Mouse (Mus musculus) forebrain, embryonic 10.5 days (tissue): ENCODE data around the gene Soat1. TPM values are rescaled to one million over a fixed set of nuclear protein-coding genes. Genes with fewer than 3 reads are reported as not detected.

ENCODE experiments used
- DNase-seq: peaks from one replicate; pipeline ENCODE4 v3.0.0-alpha.2; 2017; ENCODE audit warnings: low spot score; ENCODE audit errors: extremely low spot score
- H3K27ac ChIP-seq: fragments of 300-500 bp; sonication (generic); 2 replicates; pipeline ENCODE4 v1.5.1; 2016; ENCODE audit warnings: mild to moderate bottlenecking
- H3K27me3 ChIP-seq: fragments of 300-500 bp; sonication (generic); 2 replicates; pipeline ENCODE4 v1.6.1; 2016; ENCODE audit warnings: mild to moderate bottlenecking; ENCODE audit not compliant: poor library complexity, severe bottlenecking
- H3K36me3 ChIP-seq: fragments of 300-500 bp; sonication (generic); replicated peaks from 2 replicates; pipeline ENCODE4 v1.6.1; 2016; ENCODE audit warnings: mild to moderate bottlenecking, moderate library complexity
- H3K4me1 ChIP-seq: fragments of 300-500 bp; sonication (generic); 2 replicates; pipeline ENCODE4 v1.6.1; 2016
- H3K4me3 ChIP-seq: fragments of 300-500 bp; sonication (generic); 2 replicates; pipeline ENCODE4 v1.5.1; 2016; ENCODE audit warnings: mild to moderate bottlenecking, moderate library complexity
- H3K9me3 ChIP-seq: fragments of 300-500 bp; sonication (generic); 2 replicates; pipeline ENCODE4 v1.6.1; 2016; ENCODE audit warnings: mild to moderate bottlenecking, moderate library complexity
- WGBS: fragments of 180-500 bp; shearing (Covaris S2); methylation state at CpG from one replicate; pipeline ENCODE4 v1.1.7; 2016; 5-methylcytosine and 5-hydroxymethylcytosine counted together
- polyA plus RNA-seq: library from polyadenylated mRNA; unstranded; fragments of >200 nt; fragmentation: Nextera tagmentation; extraction: Ambion mirVana; gene quantifications from 2 replicates; pipeline ENCODE4 v1.2.1, GENCODE M21; 2016

Gene Soat1
- polyA plus RNA-seq, 1 experiment from 2014 or later = 30.9 TPM

DNA sequence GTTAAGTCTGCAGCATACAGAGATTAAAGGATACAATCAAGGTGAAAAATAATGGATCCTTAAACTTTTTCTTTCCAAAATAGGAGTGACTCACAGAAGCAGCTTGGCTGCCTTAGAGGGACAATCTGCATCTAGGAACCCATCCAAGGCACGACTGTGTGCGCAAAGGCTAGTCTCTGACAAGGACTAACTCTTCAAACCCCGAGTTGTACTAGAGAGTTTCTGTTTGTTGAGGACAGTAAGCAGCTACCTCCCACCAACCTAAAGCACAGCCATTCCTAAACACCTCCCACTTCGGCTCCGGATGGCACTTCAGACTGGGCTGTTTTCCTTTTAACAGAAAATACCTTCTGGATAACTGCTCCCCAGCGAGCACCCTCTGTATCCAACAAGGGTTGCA is 31.4 kb downstream of the Soat1 start:
- no peaks in the 10 kb centered on the region for H3K4me1 ChIP-seq
- H3K27me3 ChIP-seq = no peaks in the 10 kb centered on the region
- WGBS = 83% methylated on average over 6 of the region's 6 CpGs
- H3K36me3 ChIP-seq = peaks cover 65% of the 10 kb centered on the region
- no peaks in the 10 kb centered on the region for H3K9me3 ChIP-seq
- DNase-seq = no peak
- no peak overlapping the region for H3K27ac ChIP-seq
- no peak overlapping the region for H3K4me3 ChIP-seq

DNA sequence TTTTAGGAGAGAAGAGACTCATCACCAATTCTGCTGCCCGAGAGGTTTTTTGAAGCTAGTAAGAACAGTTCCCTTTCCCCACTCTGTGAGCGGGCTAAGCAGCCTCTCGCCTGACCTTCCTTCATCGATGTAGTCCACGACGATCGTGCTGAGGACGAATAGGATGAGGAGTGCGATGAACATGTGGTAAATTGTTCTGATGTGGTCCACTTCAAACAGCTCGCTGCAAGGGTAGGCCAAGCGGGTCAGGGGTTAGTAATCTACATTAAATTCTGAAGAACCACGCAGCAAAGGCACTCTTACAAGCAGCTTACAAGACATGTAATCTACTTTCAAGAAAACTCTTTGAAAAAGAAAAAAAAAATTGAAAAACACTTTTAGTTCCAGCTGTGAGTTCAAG is 31.9 kb downstream of the Soat1 start:
- Histone ChIP-seq H3K27ac (no peak overlapping the region), H3K4me3 (no peak overlapping the region), H3K36me3 (peaks cover 70% of the 10 kb centered on the region), H3K27me3 (no peaks in the 10 kb centered on the region), H3K9me3 (no peaks in the 10 kb centered on the region), H3K4me1 (no peaks in the 10 kb centered on the region)
- 97% methylated on average over 12 of the region's 12 CpGs for WGBS
- no peak for DNase-seq

DNA sequence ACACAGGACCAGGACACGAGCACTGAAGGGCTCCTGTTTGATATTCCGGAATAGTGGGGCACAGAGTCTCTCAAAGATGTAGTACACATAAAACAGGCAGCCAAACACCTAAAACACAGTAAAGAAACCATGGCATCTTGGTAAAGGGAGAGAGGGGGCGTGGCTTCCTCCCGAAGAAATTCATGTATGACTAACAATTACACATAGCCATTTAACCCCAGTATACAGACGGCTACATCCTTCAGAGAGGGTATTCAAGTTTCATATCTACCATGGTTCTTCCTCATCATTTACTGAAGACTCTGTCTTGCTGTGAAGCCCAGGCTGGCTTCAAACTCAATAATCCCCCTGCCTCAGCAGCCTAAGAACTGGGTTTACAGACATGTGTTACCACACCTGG is 36.4 kb downstream of the Soat1 start:
- WGBS = 92% methylated on average over 5 of the region's 5 CpGs
- H3K36me3 ChIP-seq = peaks cover 96% of the 10 kb centered on the region

DNA sequence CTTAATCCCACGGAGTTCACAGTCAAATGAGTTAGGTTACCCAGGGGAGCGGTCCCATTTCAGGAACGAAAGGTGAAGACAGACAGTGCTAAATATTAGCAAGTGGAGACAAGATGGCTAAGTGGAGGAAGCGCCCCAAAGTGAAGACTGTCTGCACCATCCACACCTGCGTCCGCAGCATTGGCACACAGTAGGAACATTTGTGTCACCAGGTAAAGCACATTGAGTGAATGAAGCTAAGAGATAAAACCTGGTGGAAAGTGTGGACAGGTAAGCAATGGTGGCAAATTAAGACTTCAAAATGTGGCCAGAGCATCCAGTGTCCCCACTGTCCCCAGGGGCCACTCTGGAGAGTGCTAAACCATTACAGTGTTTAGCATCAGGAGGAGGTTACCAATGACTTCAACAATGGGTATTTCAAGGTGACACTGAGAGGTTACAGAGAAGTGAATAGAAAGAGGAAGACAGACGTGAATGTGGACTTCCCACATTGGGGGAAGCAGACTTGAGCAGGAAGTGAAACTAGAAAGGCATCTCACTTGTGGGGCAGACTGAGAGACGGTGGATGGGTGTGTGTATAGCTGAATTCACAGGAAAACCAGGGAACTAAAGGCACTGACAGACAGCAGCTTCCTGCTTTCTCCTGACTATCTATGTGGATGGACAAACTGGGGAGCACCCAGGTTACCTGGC is 37.0 kb downstream of the Soat1 start:
- no peaks in the 10 kb centered on the region for H3K4me1 ChIP-seq
- H3K9me3 ChIP-seq = no peaks in the 10 kb centered on the region
- H3K27me3 ChIP-seq = no peaks in the 10 kb centered on the region
- WGBS = 93% methylated on average over 8 of the region's 8 CpGs
- H3K36me3 ChIP-seq = peaks cover 99% of the 10 kb centered on the region
- no peak overlapping the region for H3K27ac ChIP-seq
- no peak overlapping the region for H3K4me3 ChIP-seq
- DNase-seq = no peak

More for the DNA sequence above, 36.4 kb downstream of the Soat1 start:
- Histone ChIP-seq H3K4me3 (no peak overlapping the region), H3K4me1 (no peaks in the 10 kb centered on the region), H3K27me3 (no peaks in the 10 kb centered on the region), H3K9me3 (no peaks in the 10 kb centered on the region), H3K27ac (no peak overlapping the region)
- no peak for DNase-seq

DNA sequence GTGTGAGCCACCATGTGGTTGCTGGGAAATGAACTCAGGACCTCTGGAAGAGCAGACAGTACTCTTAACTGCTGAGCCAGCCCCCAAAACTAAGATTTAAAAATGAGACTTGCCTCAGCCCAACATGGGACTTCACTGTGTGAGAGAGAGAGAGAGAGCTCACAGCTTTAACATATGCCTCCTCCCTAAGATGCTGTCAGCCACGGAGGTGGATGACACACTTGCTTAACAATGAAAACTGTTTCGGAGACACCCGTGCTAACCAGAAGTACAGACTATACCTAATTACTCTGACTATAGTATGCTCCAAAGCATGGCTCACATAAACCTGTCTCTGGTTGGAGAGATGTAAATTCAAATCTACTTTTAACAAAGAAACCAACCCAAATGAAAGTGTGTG is 40.6 kb downstream of the Soat1 start:
- no peak for DNase-seq
- Histone ChIP-seq H3K4me1 (no peaks in the 10 kb centered on the region), H3K4me3 (no peak overlapping the region), H3K27ac (no peak overlapping the region), H3K9me3 (no peaks in the 10 kb centered on the region), H3K36me3 (peaks cover 96% of the 10 kb centered on the region), H3K27me3 (no peaks in the 10 kb centered on the region)
- WGBS = 88% methylated on average over 3 of the region's 3 CpGs

DNA sequence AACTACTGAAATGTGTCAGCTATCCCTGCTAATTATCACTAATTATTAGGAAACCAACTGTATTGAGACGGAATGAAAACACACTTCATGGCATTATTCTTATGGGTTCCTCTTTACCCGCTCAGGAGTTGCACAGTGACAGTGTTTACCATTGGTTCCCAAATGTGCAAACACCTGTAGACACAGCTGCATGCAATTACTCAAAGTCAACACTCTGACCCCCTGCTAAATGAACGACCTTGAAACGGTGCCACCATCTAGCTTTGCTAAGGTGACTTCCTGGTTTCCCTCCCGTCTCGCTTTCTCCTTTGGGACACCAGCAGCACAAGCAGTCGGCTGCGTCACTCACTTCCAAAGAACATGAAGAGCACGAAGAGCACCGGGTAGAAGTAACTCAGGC is 41.6 kb downstream of the Soat1 start:
- WGBS = 89% methylated on average over 10 of the region's 10 CpGs
- Histone ChIP-seq H3K36me3 (peaks cover 87% of the 10 kb centered on the region), H3K4me1 (no peaks in the 10 kb centered on the region), H3K4me3 (no peak overlapping the region), H3K27ac (no peak overlapping the region), H3K27me3 (no peaks in the 10 kb centered on the region), H3K9me3 (no peaks in the 10 kb centered on the region)
- DNase-seq = no peak

DNA sequence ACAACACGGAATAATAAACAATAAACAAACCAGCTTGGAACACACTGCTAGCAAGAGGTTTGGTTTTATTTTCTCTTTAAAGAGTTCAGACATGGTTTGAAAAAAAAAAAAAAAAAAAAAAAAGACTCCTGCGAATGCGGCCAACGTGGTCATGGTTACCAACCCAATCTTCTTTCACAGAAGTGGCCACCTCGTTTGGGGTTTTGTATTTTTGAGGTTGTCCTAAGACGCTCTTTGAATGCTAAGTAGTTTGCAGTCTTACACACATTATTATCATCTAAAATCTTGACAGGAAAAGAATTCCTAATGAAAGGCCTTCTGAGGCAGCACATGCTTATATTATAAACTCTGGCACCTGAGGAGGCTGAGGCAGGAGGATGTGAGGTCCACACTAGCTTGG is 45.7 kb downstream of the Soat1 start:
- no peak overlapping the region for H3K4me3 ChIP-seq
- 89% methylated on average over 6 of the region's 6 CpGs for WGBS
- H3K27ac ChIP-seq = no peak overlapping the region
- H3K27me3 ChIP-seq = no peaks in the 10 kb centered on the region
- peaks cover 60% of the 10 kb centered on the region for H3K36me3 ChIP-seq
- no peaks in the 10 kb centered on the region for H3K9me3 ChIP-seq
- no peaks in the 10 kb centered on the region for H3K4me1 ChIP-seq
- no peak for DNase-seq

DNA sequence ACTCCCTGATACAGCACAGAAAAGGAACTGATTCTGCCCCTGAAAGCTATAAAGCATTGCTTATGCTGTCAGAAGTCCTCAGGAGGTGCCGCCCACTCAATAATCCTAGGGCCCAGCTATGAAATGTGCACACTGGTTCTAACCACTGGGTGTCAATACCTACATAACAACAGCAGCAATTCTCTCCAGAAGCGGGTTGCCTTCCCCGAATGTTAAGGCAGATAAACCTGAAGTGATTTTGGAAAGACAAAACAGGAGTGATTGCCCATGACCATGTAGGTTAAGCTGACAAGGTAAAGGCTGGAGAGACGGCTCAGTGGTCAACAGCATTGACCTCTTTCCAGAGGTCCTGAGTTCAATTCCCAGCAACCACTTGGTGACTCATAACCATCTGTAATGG is 48.4 kb downstream of the Soat1 start:
- H3K9me3 ChIP-seq = no peaks in the 10 kb centered on the region
- peaks cover 6% of the 10 kb centered on the region for H3K4me1 ChIP-seq
- DNase-seq = no peak
- peaks cover 33% of the 10 kb centered on the region for H3K36me3 ChIP-seq
- WGBS = 92% methylated on average over 4 of the region's 4 CpGs
- no peaks in the 10 kb centered on the region for H3K27me3 ChIP-seq
- no peak overlapping the region for H3K27ac ChIP-seq
- H3K4me3 ChIP-seq = no peak overlapping the region

DNA sequence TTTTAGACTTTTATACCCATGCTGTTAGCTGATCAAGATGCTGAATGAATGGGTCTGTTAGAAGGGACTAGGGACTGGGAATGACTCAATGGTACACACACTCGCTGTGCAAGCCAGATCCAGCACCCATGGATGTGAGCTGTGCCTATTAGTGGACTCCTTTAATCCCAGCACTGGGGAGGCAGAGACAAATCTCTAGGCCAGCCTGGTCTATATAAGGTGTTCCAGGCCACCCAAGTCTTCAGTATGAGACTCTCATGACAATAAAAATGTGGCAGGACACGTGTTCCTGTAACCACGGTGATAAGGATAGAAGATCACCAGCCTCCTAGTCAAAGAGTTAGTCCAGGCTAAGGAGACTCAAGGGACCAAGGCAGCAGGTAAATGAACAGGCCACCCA is 50.1 kb downstream of the Soat1 start:
- Histone ChIP-seq H3K4me1 (peaks cover 9% of the 10 kb centered on the region), H3K9me3 (no peaks in the 10 kb centered on the region), H3K36me3 (peaks cover 19% of the 10 kb centered on the region), H3K27me3 (no peaks in the 10 kb centered on the region), H3K4me3 (no peak overlapping the region), H3K27ac (no peak overlapping the region)
- WGBS = 88% methylated on average over 3 of the region's 3 CpGs
- DNase-seq = no peak

DNA sequence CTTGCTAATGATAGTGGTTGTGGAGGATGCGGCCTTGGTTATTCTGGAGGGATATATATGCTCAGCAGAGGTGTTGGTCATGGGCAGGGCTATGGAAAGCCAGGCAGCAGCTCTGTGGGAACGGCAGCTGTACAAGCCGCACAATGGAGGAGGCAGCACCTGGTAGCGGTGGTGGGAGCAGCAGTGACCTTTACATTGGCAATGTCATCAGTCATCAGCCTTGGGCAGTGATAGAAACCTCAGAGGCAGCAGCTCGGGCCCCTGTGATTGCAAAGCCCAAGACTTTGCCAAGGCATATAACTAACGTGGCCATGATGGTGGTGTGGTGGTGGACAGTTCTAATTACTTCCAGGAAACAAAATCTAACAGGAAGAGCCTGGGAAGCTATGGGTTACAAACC is 50.6 kb downstream of the Soat1 start:
- H3K4me1 ChIP-seq = peaks cover 9% of the 10 kb centered on the region
- no peaks in the 10 kb centered on the region for H3K27me3 ChIP-seq
- 93% methylated on average over 6 of the region's 6 CpGs for WGBS
- no peak overlapping the region for H3K4me3 ChIP-seq
- no peaks in the 10 kb centered on the region for H3K9me3 ChIP-seq
- DNase-seq = no peak
- H3K27ac ChIP-seq = no peak overlapping the region
- H3K36me3 ChIP-seq = peaks cover 13% of the 10 kb centered on the region

DNA sequence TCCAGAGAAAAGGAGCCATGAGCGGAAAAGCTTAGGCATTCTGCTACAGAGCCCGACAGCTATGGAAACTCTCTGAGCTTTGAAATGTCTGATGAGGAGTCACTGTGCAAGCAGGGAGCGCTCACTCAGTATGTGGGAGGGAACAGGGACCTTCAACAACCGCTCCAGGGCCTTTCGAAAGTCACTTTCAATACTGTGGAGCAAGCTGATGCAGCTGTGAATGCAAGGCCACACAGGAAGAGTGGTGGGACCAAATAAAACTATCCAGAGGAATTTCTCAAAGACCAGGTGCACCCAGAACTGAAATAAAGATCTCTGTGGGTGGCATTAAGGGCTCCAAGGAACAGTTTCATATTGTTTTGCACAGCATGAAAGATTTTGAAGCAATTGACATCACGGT is 51.3 kb downstream of the Soat1 start:
- 77% methylated on average over 6 of the region's 6 CpGs for WGBS
- Histone ChIP-seq H3K4me3 (no peak overlapping the region), H3K9me3 (peaks cover 4% of the 10 kb centered on the region), H3K27me3 (no peaks in the 10 kb centered on the region), H3K4me1 (peaks cover 9% of the 10 kb centered on the region), H3K27ac (no peak overlapping the region), H3K36me3 (peaks cover 13% of the 10 kb centered on the region; the same call in 1 of the 2 replicates)
- DNase-seq = no peak

DNA sequence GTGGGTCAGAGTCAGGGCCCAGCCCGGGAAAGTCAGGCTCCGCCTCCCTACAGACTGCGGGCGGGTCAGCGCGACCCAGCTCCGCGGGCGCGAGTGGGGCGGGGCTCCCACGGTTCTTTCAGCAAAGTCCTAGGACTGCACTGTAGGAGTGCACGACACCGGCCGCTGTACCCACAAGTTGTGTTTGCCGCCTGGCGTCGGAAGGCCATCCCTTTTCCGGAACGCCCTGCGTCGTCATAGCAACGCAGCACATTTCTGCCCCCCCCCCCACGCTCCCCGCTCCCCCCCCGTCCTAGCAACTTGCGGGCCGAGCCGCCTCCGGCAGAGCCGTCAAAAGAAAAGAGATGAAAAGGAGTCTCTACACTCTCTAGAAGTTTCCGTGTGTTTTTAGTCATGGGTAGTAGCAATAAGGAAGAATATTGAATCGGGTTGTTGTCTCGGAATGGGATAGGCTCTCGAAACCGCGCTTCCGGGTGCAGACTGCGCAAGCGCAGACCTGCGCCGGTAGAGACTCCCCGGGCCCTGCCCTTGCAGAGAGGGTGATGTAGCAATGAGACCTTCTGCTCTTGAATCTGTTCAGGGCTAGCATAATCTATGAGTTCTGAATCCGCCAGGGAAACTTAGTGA is 53.3 kb downstream of the Soat1 start, which contains the start of gene Axdnd1:
Gene Axdnd1, minus strand, starts transcription at position 489 of the 627 bp plus-strand sequence.
- peaks cover 10% of the 10 kb centered on the region for H3K9me3 ChIP-seq
- H3K36me3 ChIP-seq = peaks cover 4% of the 10 kb centered on the region; the same call in 1 of the 2 replicates
- H3K27me3 ChIP-seq = no peaks in the 10 kb centered on the region
- peaks cover 9% of the 10 kb centered on the region for H3K4me1 ChIP-seq
- H3K4me3 ChIP-seq = peak within 1 kb of the TSS; percentile 78
- H3K27ac ChIP-seq = peak within 1 kb of the TSS; percentile 86
- WGBS = under 1% methylated on average over 44 of the region's 44 CpGs
- peak; percentile 82 for DNase-seq

DNA sequence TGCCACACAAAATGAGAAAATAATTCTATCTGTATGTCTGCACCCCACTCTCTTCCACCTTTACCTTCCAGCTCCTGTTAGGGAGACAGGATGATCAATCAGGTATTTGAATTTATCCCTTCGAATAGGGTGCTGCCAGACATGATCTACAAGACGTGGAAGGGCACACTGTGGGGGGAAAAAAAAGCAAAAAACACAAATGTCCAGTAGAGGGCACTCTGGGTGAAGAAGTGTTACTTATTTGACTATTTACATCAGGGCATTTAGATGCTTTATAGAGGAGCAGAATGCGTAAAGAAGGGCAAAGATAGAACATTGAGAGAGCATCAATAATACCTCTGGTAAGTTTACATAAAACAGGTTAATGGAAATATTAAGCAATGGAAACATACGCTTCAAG is 56.0 kb downstream of the Soat1 start:
- H3K27ac ChIP-seq = no peak overlapping the region
- H3K4me1 ChIP-seq = peaks cover 9% of the 10 kb centered on the region
- H3K9me3 ChIP-seq = peaks cover 10% of the 10 kb centered on the region
- no peaks in the 10 kb centered on the region for H3K36me3 ChIP-seq
- WGBS = 65% methylated on average over 4 of the region's 4 CpGs
- H3K27me3 ChIP-seq = no peaks in the 10 kb centered on the region
- DNase-seq = no peak
- no peak overlapping the region for H3K4me3 ChIP-seq
